Mouse (Mus musculus): ENCODE measurements around the gene Gm45785. TPM values are rescaled to one million over a fixed set of nuclear protein-coding genes. Genes with fewer than 3 reads are reported as not detected.

The Gm45785 gene
- total RNA-seq, 2 experiments from 2014 or later, result 0.89 to 1.1 TPM

GRCm38 (mm10) chr7:140840750-140841735 lies 15.1 kb downstream of the Gm45785 start:
- peak in 1 of 2 experiments; percentile 18 for DNase-seq (ENCODE audit: extremely low spot score in 1 of 2, low spot score in 2 of 2)
- intact Hi-C loops (cut with DNase I), result no loop called here

GRCm38 (mm10) chr7:140839556-140839955 lies 16.6 kb downstream of the Gm45785 start:
- intact Hi-C loops (cut with DNase I), result no loop called here
- no peak for DNase-seq (ENCODE audit: extremely low spot score in 1 of 2, low spot score in 2 of 2)

- no peak for DNase-seq (ENCODE audit: extremely low spot score in 1 of 2, low spot score in 2 of 2)
- intact Hi-C loops (cut with DNase I), result no loop called here
These were observed 19.7 kb downstream of the Gm45785 start for GRCm38 (mm10) chr7:140836243-140837115.

GRCm38 (mm10) chr7:140835758-140836087 lies 20.4 kb downstream of the Gm45785 start:
- DNase-seq (ENCODE audit: extremely low spot score in 1 of 2, low spot score in 2 of 2), result no peak
- intact Hi-C loops (cut with DNase I), result no loop called here

- intact Hi-C loops (cut with DNase I), result no loop called here
These were observed 21.0 kb downstream of the Gm45785 start, which contains the start of gene Urah for GRCm38 (mm10) chr7:140834968-140835757. Gene Urah, plus strand, starts transcription at chr7:140835018.

GRCm38 (mm10) chr7:140833341-140833740 lies 22.8 kb downstream of the Gm45785 start:
- DNase-seq (ENCODE audit: extremely low spot score in 1 of 2, low spot score in 2 of 2), result peak in 1 of 2 experiments; percentile 6
- intact Hi-C loops (cut with DNase I), result no loop called here

More at GRCm38 (mm10) chr7:140834968-140835757, 21.0 kb downstream of the Gm45785 start, which contains the start of gene Urah:
- DNase-seq (ENCODE audit: extremely low spot score in 1 of 2, low spot score in 2 of 2), result no peak

GRCm38 (mm10) chr7:140831447-140831846 lies 24.7 kb downstream of the Gm45785 start:
- intact Hi-C loops (cut with DNase I), result no loop called here
- no peak for DNase-seq (ENCODE audit: extremely low spot score in 1 of 2, low spot score in 2 of 2)

GRCm38 (mm10) chr7:140828171-140828881 lies 27.8 kb downstream of the Gm45785 start:
- intact Hi-C loops (cut with DNase I), result loop anchor here (10.0 kb wide), 2 partner anchors 644 to 674 kb away; partner anchors contain the start of gene Sprn

GRCm38 (mm10) chr7:140822731-140823130 lies 33.4 kb downstream of the Gm45785 start:
- no peak for DNase-seq (ENCODE audit: extremely low spot score in 1 of 2, low spot score in 2 of 2)
- intact Hi-C loops (cut with DNase I), result loop anchor here (10.0 kb wide), 2 partner anchors 638 to 668 kb away; partner anchors contain the start of gene Sprn

More at GRCm38 (mm10) chr7:140828171-140828881, 27.8 kb downstream of the Gm45785 start:
- DNase-seq (ENCODE audit: extremely low spot score in 1 of 2, low spot score in 2 of 2), result peak in 1 of 2 experiments; percentile 64

- peak; percentile 52 to 82 for DNase-seq (ENCODE audit: extremely low spot score in 1 of 2, low spot score in 2 of 2)
- intact Hi-C loops (cut with DNase I), result loop anchor here (10.0 kb wide), 2 partner anchors 637 to 667 kb away; partner anchors contain the start of gene Sprn
These were observed 34.3 kb downstream of the Gm45785 start, which contains the start of gene Zfp941 for GRCm38 (mm10) chr7:140821653-140822329. Gene Zfp941, minus strand, starts transcription at chr7:140822178.

GRCm38 (mm10) chr7:140821305-140821652 lies 34.9 kb downstream of the Gm45785 start:
- no peak for DNase-seq (ENCODE audit: extremely low spot score in 1 of 2, low spot score in 2 of 2)
- intact Hi-C loops (cut with DNase I), result loop anchor here (10.0 kb wide), 2 partner anchors 636 to 666 kb away; partner anchors contain the start of gene Sprn

DNA sequence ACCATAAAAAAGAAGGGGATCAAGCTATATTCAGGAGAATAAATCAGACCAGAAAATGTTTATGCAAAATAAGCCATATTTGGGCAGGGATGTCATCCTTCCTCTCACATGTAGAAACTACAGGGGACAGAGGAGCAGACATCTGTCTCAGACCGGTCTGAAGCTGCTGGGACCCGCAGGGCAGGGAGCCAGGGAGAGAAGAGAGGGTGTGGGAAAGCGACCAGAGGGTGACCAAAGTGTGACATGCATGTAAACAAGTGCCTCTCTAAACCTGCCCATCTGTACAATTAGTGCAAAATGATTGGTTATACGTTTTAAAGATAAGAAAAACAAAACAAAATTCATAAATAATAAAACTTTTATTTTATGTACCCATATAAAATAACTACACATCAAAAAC lies 36.0 kb downstream of the Gm45785 start:
- DNase-seq (ENCODE audit: extremely low spot score in 1 of 2, low spot score in 2 of 2), result no peak
- intact Hi-C loops (cut with DNase I), result loop anchor here (10.0 kb wide), 2 partner anchors 635 to 665 kb away; partner anchors contain the start of gene Sprn

GRCm38 (mm10) chr7:140812850-140813249 lies 43.3 kb downstream of the Gm45785 start:
- intact Hi-C loops (cut with DNase I), result no loop called here
- no peak for DNase-seq (ENCODE audit: extremely low spot score in 1 of 2, low spot score in 2 of 2)

- peak in 1 of 2 experiments; percentile 41 for DNase-seq (ENCODE audit: extremely low spot score in 1 of 2, low spot score in 2 of 2)
- intact Hi-C loops (cut with DNase I), result no loop called here
These were observed 44.4 kb downstream of the Gm45785 start for GRCm38 (mm10) chr7:140811714-140812113.

- intact Hi-C loops (cut with DNase I), result no loop called here
- no peak for DNase-seq (ENCODE audit: extremely low spot score in 1 of 2, low spot score in 2 of 2)
These were observed 45.6 kb downstream of the Gm45785 start for GRCm38 (mm10) chr7:140810496-140810895.

GRCm38 (mm10) chr7:140805704-140806103 lies 50.4 kb downstream of the Gm45785 start:
- intact Hi-C loops (cut with DNase I), result no loop called here
- peak; percentile 24 to 56 for DNase-seq (ENCODE audit: extremely low spot score in 1 of 2, low spot score in 2 of 2)

DNA sequence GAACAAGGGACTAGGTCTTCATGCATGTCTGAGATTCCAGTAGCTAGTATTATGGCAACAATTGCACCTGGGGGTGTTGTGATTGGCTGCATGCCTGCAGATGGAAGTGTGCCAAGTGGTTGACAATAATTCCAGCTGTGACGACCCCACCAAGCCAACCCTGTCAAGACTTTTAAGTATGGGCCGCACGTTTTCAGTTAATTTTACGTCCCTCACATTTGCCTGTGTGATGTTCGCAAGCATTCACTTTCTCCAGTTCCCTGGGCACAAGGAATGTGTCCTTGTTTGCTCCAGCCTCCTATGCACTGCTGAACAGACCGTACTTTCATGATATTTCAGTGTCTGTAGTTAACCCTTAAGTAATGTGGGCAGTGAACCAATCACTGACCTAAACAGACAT lies 53.5 kb downstream of the Gm45785 start:
- DNase-seq (ENCODE audit: extremely low spot score in 1 of 2, low spot score in 2 of 2), result peak in 1 of 2 experiments; percentile 35
- intact Hi-C loops (cut with DNase I), result no loop called here

All from left cerebral cortex, postnatal 10 days (tissue).